Mouse (Mus musculus) lung, embryonic 15.5 days (tissue): ENCODE data around the gene Gga2. TPM values are rescaled to one million over a fixed set of nuclear protein-coding genes. Genes with fewer than 3 reads are reported as not detected.

ENCODE experiments used
- ATAC-seq: fragments of 200-750 bp; cut with Nextera tagmentation; 2 replicates; pipeline ENCODE4 v1.8.0; 2017; ENCODE audit warnings: moderate number of reproducible peaks, borderline replicate concordance; ENCODE audit not compliant: low FRiP score, low TSS enrichment; ENCODE audit errors: extremely low read depth
- H3K27ac ChIP-seq: fragments of 300-500 bp; sonication (generic); 2 replicates; pipeline ENCODE4 v1.5.1; 2015; ENCODE audit warnings: moderate library complexity, mild to moderate bottlenecking, inconsistent platforms
- H3K27me3 ChIP-seq: fragments of 300-500 bp; sonication (generic); 2 replicates; pipeline ENCODE4 v1.6.1; 2015; ENCODE audit warnings: inconsistent platforms
- H3K36me3 ChIP-seq: fragments of 300-500 bp; sonication (generic); 2 replicates; pipeline ENCODE4 v1.6.1; 2015; ENCODE audit warnings: inconsistent platforms
- H3K4me1 ChIP-seq: fragments of 300-500 bp; sonication (generic); 2 replicates; pipeline ENCODE4 v1.6.1; 2015; ENCODE audit warnings: inconsistent platforms
- H3K4me2 ChIP-seq: fragments of 300-500 bp; sonication (generic); 2 replicates; pipeline ENCODE4 v1.6.1; 2015; ENCODE audit warnings: inconsistent platforms, mild to moderate bottlenecking, moderate library complexity
- H3K4me3 ChIP-seq: fragments of 300-500 bp; sonication (generic); 2 replicates; pipeline ENCODE4 v1.5.1; 2015; ENCODE audit warnings: mild to moderate bottlenecking, inconsistent platforms
- H3K9ac ChIP-seq: fragments of 300-500 bp; sonication (generic); 2 replicates; pipeline ENCODE4 v1.6.1; 2015; ENCODE audit warnings: inconsistent platforms
- H3K9me3 ChIP-seq: fragments of 300-500 bp; sonication (generic); 2 replicates; pipeline ENCODE4 v1.6.1; 2016; ENCODE audit warnings: inconsistent platforms
- WGBS: fragments of 180-500 bp; shearing (Covaris S2); methylation state at CpG from one replicate; pipeline ENCODE4 v1.1.7; 2015; 5-methylcytosine and 5-hydroxymethylcytosine counted together
- polyA plus RNA-seq: library from polyadenylated mRNA; unstranded; fragments of >200 nt; fragmentation: Nextera tagmentation; extraction: Ambion mirVana; gene quantifications from 2 replicates; pipeline ENCODE4 v1.2.1, GENCODE M21; 2015

The Gga2 gene
- polyA plus RNA-seq, 1 experiment from 2014 or later: 84.9 TPM

DNA sequence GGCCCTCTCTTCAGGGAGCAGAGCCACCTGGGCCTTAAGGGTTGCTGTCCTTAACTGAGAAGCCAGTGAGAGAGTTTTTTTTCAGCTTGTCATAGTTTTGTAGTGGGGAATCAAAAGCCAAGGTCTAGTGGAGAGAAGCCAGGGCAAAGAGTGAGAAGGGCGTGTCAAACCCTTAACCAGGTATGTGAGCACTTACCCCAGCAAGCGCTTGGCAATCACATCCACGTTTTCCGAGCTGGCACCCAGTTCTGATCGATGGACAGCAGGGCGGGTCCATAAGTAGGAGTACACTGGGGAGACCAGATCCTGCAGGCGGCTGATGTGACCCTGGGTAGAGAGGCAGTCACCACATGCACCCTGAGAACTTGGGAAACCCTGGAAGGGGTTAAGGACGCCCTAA is 23.1 kb upstream of the Gga2 start:
- ATAC-seq: no peak
- 78% methylated on average over 8 of the region's 8 CpGs for WGBS
- Histone ChIP-seq H3K9me3 (no peaks in the 10 kb centered on the region), H3K4me1 (no peaks in the 10 kb centered on the region), H3K36me3 (peaks cover 30% of the 10 kb centered on the region), H3K4me3 (no peak overlapping the region), H3K27ac (0 out of 2 replicates have a peak overlapping the region, but pooled peaks have one; percentile 13), H3K27me3 (no peaks in the 10 kb centered on the region), H3K4me2 (no peak overlapping the region), H3K9ac (no peak overlapping the region)

DNA sequence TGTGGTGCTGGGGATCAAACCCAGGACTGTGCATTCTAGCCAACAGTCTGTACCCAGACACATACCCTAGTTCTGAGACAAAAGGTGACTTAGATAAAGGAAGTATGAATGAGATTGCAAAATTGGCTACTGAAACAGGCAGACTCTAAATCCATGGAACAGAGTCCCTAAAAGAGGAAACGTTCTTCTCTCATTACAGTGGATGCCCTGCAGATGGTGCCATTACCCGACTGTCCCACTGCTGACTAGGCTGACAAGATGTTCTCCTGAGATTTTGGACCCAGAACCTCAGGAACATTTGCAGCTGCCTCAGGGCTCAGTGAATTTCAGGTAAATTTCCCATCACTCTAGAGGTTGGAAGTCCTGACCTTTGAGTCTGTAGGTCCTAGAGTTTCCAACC is 13.3 kb upstream of the Gga2 start:
- Histone ChIP-seq H3K36me3 (peaks cover 13% of the 10 kb centered on the region), H3K9ac (no peak overlapping the region), H3K9me3 (no peaks in the 10 kb centered on the region), H3K4me1 (no peaks in the 10 kb centered on the region), H3K27ac (no peak overlapping the region), H3K4me2 (no peak overlapping the region), H3K4me3 (no peak overlapping the region), H3K27me3 (no peaks in the 10 kb centered on the region)
- 31% methylated on average over 2 of the region's 2 CpGs for WGBS
- ATAC-seq: no peak

DNA sequence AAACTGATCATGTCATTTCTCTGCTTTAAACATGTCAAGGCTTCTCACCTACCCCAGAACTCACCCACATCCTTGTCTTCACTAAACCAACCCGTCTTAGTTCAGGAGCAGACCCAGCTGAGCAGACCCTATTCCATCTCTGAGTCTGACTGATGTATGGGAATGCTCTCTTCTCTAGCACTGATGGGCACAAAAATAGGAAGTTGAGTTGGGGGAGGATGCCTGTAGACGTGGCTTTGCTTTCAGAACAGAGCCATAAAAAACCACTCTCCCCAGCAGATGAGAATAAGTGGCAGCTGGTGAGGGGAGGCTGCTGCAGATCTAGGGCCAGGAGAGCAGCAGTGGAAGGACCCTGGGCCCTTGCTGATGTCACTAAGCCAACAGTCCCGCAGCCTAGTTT is 12.3 kb upstream of the Gga2 start:
- no peak overlapping the region for H3K27ac ChIP-seq
- H3K4me2 ChIP-seq: no peak overlapping the region
- H3K27me3 ChIP-seq: no peaks in the 10 kb centered on the region
- H3K36me3 ChIP-seq: peaks cover 4% of the 10 kb centered on the region; the same call in 1 of the 2 replicates
- no peak overlapping the region for H3K4me3 ChIP-seq
- no peak overlapping the region for H3K9ac ChIP-seq
- WGBS: 51% methylated on average over 3 of the region's 3 CpGs
- no peak for ATAC-seq
- H3K4me1 ChIP-seq: no peaks in the 10 kb centered on the region
- no peaks in the 10 kb centered on the region for H3K9me3 ChIP-seq

DNA sequence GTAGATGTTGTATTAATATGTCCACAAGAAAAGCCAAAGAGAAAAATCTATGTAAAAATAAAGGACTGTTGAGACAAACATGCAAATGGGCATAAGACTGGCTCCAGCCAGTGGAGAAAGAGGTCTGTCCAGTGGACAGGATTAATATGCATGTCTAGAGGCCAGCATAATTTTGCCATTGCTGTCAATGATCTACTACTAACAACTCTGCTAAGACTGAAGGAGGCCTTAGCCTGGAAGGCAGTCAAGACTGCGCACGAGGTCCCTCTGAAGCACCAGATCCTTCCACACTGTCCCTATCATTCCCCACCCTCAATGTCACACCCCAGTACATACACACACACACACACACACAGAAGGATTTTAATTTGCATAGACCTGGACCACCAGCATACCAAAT is 1.1 kb upstream of the Gga2 start:
- ATAC-seq: no peak
- Histone ChIP-seq H3K9ac (no peak overlapping the region), H3K27me3 (no peaks in the 10 kb centered on the region), H3K9me3 (no peaks in the 10 kb centered on the region), H3K4me2 (no peak overlapping the region), H3K4me1 (peaks cover 23% of the 10 kb centered on the region), H3K4me3 (no peak overlapping the region), H3K36me3 (no peaks in the 10 kb centered on the region), H3K27ac (no peak overlapping the region)
- 84% methylated on average over 2 of the region's 2 CpGs for WGBS

DNA sequence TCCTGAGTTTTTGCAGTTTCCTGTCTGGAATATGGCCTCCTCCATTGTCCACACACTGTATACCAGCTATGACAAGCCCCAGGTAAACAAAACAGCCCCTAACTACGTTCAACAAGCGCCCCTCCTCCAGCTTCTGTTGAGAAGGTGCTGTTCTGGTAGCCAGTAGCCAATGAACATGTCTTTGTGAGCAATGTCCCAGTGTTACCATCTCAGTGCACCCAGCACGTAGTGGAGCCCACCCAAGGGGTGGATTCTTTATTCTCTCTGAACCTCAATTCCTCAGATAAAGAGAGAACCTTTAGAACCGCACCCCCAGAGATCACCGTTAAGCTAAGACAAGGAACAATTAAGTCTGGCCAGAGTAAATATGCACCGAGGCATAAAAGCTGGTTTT is 752 bp downstream of the Gga2 start:
- peak overlapping the region; percentile 76 for H3K4me2 ChIP-seq
- H3K9ac ChIP-seq: peak overlapping the region; percentile 72
- peak; percentile 2; the same call in 1 of the 2 replicates for ATAC-seq
- H3K27ac ChIP-seq: peak overlapping the region; percentile 86
- H3K36me3 ChIP-seq: no peaks in the 10 kb centered on the region
- no peaks in the 10 kb centered on the region for H3K9me3 ChIP-seq
- no peaks in the 10 kb centered on the region for H3K27me3 ChIP-seq
- H3K4me1 ChIP-seq: peaks cover 33% of the 10 kb centered on the region
- under 1% methylated on average over 6 of the region's 6 CpGs for WGBS
- H3K4me3 ChIP-seq: peak overlapping the region; percentile 72

DNA sequence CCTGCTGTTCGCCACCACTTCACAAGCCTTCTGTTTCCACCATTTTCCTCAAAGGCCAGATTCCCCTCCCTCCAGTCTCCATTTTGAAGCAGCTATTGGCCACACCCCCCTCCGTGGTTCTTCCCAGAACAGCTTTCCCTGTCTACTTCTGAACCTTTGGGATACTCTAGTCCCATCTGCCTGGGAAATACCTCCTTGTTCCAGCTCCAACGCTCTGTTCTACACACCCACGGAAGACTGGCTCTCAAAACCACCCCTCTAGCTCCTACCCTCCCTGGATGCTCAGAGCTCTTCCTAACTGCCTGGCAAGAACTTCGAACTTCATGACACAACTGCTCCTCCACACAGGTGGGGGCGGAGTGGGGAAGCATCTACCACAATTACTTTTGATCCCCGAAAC is 2.0 kb downstream of the Gga2 start:
- no peak overlapping the region for H3K9ac ChIP-seq
- WGBS: 83% methylated on average over 7 of the region's 7 CpGs
- H3K36me3 ChIP-seq: no peaks in the 10 kb centered on the region
- H3K27ac ChIP-seq: peak overlapping the region; percentile 39
- 0 out of 2 replicates have a peak overlapping the region, but pooled peaks have one; percentile 2 for H3K4me3 ChIP-seq
- no peaks in the 10 kb centered on the region for H3K9me3 ChIP-seq
- peak overlapping the region; percentile 76; the same call in 1 of the 2 replicates for H3K4me2 ChIP-seq
- no peak for ATAC-seq
- no peaks in the 10 kb centered on the region for H3K27me3 ChIP-seq
- peaks cover 41% of the 10 kb centered on the region for H3K4me1 ChIP-seq

DNA sequence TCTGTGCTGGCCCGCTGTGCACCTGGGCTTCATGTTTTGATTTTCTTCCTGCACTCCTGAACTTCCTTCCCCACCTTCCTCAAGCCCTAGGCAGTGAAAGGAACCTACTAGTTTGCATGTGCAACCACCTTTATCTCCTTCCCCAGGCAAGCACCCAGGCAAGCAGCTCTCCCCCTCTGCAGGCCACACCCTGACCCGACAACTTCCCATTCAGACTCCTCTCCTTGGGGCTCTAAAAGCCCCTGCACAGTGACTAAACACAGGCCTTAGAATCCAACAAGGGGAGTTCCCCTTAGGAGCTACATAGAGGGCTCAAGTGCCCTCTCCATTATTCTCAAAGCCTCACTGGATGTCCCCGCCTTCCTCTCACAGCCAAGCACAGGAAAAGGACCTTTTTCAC is 2.8 kb downstream of the Gga2 start:
- Histone ChIP-seq H3K4me3 (no peak overlapping the region), H3K27me3 (no peaks in the 10 kb centered on the region), H3K4me1 (peaks cover 41% of the 10 kb centered on the region), H3K9me3 (no peaks in the 10 kb centered on the region), H3K4me2 (0 out of 2 replicates have a peak overlapping the region, but pooled peaks have one; percentile 2), H3K9ac (no peak overlapping the region), H3K36me3 (no peaks in the 10 kb centered on the region), H3K27ac (peak overlapping the region; percentile 39)
- WGBS: 50% methylated on average over 3 of the region's 3 CpGs
- ATAC-seq: no peak

DNA sequence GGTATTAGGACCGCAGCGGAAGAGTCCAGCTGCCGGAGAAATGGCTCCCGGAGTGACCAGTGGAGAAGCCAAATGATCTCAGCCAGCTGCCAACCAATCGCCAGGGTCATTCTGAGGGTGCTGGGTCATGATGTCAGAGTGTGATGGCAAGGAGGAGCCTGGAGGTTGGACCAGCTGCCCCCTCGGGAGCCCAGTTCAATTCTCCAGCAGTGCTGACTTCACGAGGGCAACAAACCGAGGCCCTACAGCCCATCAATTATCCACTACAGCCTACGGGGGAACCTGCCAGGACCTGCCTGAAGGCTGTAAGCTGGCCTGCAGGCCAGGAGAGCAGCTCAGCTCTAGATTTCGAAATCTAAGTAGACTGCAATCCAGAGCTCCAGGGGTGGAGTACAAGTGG is 5.3 kb downstream of the Gga2 start:
- no peak for ATAC-seq
- Histone ChIP-seq H3K4me1 (peaks cover 41% of the 10 kb centered on the region), H3K4me3 (no peak overlapping the region), H3K27ac (no peak overlapping the region), H3K27me3 (no peaks in the 10 kb centered on the region), H3K9ac (no peak overlapping the region), H3K36me3 (peaks cover 13% of the 10 kb centered on the region; the same call in 1 of the 2 replicates), H3K9me3 (no peaks in the 10 kb centered on the region), H3K4me2 (0 out of 2 replicates have a peak overlapping the region, but pooled peaks have one; percentile 3)
- WGBS: 45% methylated on average over 10 of the region's 10 CpGs

DNA sequence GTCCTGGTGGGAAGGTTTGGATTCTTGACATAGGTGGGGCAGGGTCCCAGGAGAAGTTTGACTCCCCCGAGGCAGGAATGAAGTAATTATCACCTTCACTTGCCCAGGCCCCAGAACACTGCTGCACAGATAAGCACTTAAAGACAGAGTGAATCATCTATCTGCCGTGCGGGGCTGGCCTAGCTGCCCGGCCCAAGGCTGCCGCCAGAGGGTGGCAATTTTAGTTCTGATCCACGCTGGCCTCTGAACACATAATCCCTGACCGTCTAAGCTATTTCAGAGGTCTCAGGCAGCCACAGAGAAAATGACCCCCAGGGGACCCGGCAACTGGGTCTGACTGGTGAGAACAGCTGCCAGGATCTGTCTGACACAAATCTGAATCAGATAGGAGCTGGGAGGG is 5.9 kb downstream of the Gga2 start:
- H3K27ac ChIP-seq: no peak overlapping the region
- no peaks in the 10 kb centered on the region for H3K27me3 ChIP-seq
- ATAC-seq: no peak
- H3K36me3 ChIP-seq: peaks cover 20% of the 10 kb centered on the region; the same call in 1 of the 2 replicates
- H3K4me1 ChIP-seq: peaks cover 39% of the 10 kb centered on the region
- WGBS: 36% methylated on average over 8 of the region's 8 CpGs
- H3K4me2 ChIP-seq: no peak overlapping the region
- no peaks in the 10 kb centered on the region for H3K9me3 ChIP-seq
- no peak overlapping the region for H3K9ac ChIP-seq
- H3K4me3 ChIP-seq: no peak overlapping the region

DNA sequence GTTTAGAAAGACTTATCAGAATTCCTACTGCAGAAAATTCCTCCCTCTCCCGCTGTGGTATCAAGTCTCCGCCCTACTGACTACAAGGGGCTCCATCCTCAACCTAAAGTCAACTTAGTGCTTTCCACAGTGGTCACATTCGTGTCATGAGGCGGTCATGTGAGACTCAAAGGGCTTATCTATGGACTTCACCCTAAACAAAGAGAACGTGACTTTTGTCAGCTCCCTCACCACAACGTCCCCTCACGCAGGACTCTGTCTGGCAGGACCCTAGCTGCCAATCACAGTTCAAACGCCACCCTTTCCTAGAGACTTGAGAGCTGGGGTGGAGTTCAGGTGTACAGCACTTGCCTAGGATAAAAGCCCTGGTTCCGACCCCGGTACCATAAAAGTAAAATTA is 8.1 kb downstream of the Gga2 start:
- Histone ChIP-seq H3K27ac (no peak overlapping the region), H3K4me1 (peaks cover 18% of the 10 kb centered on the region; the same call in 1 of the 2 replicates)
- 68% methylated on average over 10 of the region's 10 CpGs for WGBS

DNA sequence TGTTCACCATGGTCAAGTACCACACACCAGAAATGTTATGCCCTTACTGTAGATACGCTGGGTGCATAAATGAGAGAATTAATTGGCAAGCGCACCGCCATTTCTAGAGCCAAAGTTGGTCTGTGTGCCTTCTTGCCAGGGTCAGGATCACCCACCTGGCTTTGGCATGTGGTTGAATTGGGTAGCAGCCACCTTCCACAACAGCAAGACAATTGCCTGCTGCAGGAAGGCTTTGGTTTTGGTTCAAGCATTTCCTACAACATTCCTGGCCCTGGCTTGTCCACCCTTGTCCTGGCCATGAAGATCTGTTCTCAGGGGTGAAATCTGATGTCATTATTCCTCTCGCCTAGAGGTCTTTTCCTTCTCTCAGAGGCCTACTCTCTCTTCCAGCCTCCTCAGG is 8.7 kb downstream of the Gga2 start:
- peaks cover 42% of the 10 kb centered on the region for H3K36me3 ChIP-seq
- H3K27ac ChIP-seq: no peak overlapping the region
- no peak overlapping the region for H3K9ac ChIP-seq
- H3K4me3 ChIP-seq: no peak overlapping the region
- WGBS: 94% methylated on average over 4 of the region's 4 CpGs
- H3K27me3 ChIP-seq: no peaks in the 10 kb centered on the region
- peaks cover 18% of the 10 kb centered on the region; the same call in 1 of the 2 replicates for H3K4me1 ChIP-seq
- ATAC-seq: no peak
- no peaks in the 10 kb centered on the region for H3K9me3 ChIP-seq
- H3K4me2 ChIP-seq: no peak overlapping the region

More for the DNA sequence above, 8.1 kb downstream of the Gga2 start:
- Histone ChIP-seq H3K4me2 (no peak overlapping the region), H3K9me3 (no peaks in the 10 kb centered on the region), H3K4me3 (no peak overlapping the region), H3K27me3 (no peaks in the 10 kb centered on the region), H3K9ac (no peak overlapping the region), H3K36me3 (peaks cover 37% of the 10 kb centered on the region)
- ATAC-seq: no peak

DNA sequence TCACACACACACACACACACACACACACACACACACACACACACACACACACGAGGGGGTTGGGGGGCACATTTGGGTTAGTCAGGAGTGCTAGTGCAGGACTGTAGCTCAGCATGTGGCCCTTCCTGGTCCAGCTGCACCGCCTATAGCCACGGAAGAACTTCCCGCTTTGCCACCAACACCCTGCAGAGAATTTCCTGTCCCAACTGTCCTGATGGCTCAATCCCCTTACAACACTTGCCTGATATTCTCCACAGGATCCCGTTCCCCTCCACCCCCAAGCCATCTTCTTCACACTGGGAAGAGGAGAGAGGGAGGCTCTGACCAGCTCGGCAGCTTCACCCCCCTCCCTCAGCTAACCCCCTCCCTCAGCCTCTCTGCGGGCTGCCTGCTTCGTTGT is 20.6 kb downstream of the Gga2 start:
- peaks cover 82% of the 10 kb centered on the region for H3K36me3 ChIP-seq
- ATAC-seq: no peak
- 76% methylated on average over 8 of the region's 8 CpGs for WGBS
- no peak overlapping the region for H3K9ac ChIP-seq
- H3K4me1 ChIP-seq: no peaks in the 10 kb centered on the region
- no peak overlapping the region for H3K4me3 ChIP-seq
- no peak overlapping the region for H3K4me2 ChIP-seq
- no peaks in the 10 kb centered on the region for H3K27me3 ChIP-seq
- H3K27ac ChIP-seq: no peak overlapping the region
- no peaks in the 10 kb centered on the region for H3K9me3 ChIP-seq

DNA sequence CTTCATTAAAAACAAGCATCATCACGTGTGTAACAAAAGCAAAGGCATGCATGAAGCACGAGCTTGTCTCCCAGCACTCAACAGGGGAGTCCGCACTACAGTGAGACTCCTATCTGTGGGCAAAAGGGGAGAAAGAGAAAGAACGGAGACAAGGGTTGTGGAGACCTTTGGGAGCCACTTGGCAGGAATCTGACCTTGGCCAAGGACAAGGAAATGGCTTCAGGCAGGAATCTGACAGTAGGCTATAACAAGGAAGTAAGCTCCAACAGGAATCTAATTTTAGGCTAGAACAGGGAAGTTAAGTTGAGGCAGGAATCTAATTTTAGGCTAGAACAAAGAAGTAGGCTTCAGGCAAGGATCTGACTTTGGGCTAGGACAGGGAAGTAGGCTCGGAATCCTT is 25.1 kb downstream of the Gga2 start:
- WGBS: 85% methylated on average over 5 of the region's 5 CpGs
- Histone ChIP-seq H3K4me3 (no peak overlapping the region), H3K4me1 (no peaks in the 10 kb centered on the region), H3K9me3 (no peaks in the 10 kb centered on the region), H3K4me2 (no peak overlapping the region), H3K36me3 (peaks cover 74% of the 10 kb centered on the region), H3K9ac (no peak overlapping the region), H3K27ac (no peak overlapping the region), H3K27me3 (no peaks in the 10 kb centered on the region)
- no peak for ATAC-seq
